Mouse (Mus musculus) mouse trophoblast stem cell (cell line): Measurements from ENCODE around the gene Fam90a1b.
"Not testable (repeated sequence)": the region's sequence is repeated elsewhere in the genome, so short reads cannot be mapped to it uniquely, and the experiment has no call there.

Source experiments
- in situ Hi-C, 2 experiments: fragments of 300-500 bp; cut with MseI, MboI; formaldehyde crosslinking; loops; 2 replicates in 1 of 2; 3 replicates in 1 of 2; pipeline ENCODE4 v1.15.1; 2025

Gene Fam90a1b

GRCm38 (mm10) chrX:94366670-94367241 lies at the start of gene Fam90a1b, which contains the start of gene Apoo:
TSS of gene Fam90a1b (minus strand) at chrX:94366777.
TSS of gene Apoo (plus strand) at chrX:94367117.
- in situ Hi-C loops: no loop called here

DNA sequence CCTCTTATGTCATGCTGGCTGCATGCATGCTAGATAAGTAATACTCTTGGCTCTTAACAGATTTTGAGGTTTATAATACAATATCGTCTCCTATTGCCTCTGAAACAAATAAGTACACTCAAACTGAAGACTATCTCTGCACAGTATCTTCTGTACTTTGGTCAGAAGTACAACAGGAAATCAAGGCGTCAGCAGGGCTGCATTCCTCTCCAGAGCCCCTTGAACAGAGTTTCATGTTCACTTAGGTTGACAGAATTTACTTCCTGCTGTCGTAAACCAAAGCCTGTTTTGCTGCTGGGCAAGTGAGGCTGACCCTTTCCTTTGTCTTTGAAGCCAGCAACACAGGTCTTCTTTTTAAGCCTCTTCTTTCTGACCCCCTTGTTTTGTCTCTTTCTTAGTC lies 42.4 kb upstream of the Fam90a1b start:
- in situ Hi-C loops: no loop called here

GRCm38 (mm10) chrX:94378734-94379133 lies 12.2 kb upstream of the Fam90a1b start:
- in situ Hi-C loops: no loop called here

- in situ Hi-C loops: no loop called here
These were observed 671 bp upstream of the Fam90a1b start for GRCm38 (mm10) chrX:94367248-94367647.

DNA sequence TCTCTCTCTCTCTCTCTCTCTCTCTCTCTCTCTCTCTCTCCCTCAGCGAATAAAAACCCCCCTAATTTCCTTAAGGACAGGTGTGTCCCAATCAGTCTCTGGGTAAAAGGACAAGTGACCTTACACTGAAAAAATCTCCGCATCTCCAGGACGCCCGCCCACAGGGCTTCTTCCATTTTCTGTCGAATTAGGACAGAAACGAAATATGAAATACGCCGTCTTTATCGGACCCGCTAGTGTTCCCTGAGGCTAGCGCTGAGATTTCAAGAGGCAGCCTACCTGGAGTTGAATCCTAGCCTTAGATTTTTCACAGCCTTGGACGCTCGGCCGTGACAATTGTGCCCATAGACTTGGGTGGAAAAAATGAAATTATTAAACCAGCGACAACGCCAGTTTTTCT lies 548 bp downstream of the Fam90a1b start:
- in situ Hi-C loops: no loop called here

DNA sequence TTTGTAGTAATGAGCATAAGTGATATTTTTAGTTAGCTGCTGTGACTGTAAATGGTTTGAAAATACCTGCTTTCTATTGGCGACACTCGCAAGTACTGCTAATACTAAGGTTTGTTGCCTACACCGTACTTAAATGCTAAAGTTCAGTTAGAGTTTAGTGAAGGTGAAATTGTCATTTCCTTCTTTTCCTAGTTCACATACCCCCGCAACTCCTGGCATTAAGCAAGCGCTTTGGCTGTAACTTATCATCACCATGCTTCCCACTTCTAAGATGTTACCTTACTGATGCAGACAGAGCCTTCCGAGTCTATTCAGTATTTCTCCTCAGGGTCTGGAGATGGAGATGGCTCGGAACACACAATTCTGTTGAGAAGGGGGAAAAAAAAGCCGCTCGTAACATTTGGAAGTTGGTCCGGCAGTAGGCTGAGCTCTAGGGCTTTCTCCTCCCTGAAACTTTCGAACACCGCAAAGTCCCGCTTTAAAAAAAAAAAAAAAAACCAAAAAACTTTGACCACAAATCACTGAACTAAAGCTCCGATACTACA lies 1.1 kb downstream of the Fam90a1b start:
- in situ Hi-C loops: no loop called here

GRCm38 (mm10) chrX:94343638-94344037 lies 22.9 kb downstream of the Fam90a1b start:
- in situ Hi-C loops: not testable (repeated sequence)

DNA sequence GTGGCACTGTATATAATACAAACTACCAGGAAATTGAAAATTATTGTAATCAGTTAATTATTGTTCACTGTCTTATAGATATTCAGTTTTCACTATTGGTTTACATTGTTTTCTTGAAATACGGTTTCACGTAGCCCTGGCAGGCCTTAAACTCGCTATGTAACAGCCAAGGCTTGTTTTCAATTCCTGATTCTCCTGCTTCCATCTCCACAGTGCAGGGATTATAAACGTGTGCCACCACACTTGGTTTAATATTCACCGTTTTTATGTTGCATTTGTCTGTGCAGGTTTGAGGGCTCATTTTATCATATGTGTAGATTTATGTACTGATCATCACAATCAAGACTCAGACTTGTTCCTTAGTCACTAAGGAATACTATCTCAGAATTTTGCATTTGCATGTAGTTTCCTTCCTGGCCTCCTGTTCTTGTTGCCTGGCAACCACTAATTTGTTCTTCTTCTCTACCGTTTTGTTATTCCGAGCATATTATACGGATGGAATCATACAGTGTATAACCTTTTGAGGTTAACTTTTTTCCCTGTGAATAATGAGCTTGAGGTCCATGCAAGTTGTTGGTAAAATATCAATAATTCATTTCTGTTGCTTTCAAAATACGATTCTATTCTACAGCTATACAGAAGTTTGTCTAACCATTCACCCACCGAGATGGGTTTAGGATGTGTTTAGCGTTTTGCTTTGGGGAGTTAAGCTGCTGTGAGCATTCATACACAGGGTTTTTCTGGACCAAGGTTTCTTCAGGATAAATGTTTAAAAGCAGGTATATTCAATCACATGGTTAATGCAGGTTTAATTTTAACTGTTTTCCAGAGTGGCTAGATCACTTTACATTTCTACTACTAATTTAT lies 45.3 kb downstream of the Fam90a1b start:
- in situ Hi-C loops: no loop called here
